Mouse (Mus musculus): ENCODE data around the gene Olfr1122. TPM values are rescaled to one million over a fixed set of nuclear protein-coding genes. Genes with fewer than 3 reads are reported as not detected.

The Olfr1122 gene
- not detected in 2 replicates for polyA plus RNA-seq (2012; rRNA removed; ENCODE audit: low replicate concordance)

DNA sequence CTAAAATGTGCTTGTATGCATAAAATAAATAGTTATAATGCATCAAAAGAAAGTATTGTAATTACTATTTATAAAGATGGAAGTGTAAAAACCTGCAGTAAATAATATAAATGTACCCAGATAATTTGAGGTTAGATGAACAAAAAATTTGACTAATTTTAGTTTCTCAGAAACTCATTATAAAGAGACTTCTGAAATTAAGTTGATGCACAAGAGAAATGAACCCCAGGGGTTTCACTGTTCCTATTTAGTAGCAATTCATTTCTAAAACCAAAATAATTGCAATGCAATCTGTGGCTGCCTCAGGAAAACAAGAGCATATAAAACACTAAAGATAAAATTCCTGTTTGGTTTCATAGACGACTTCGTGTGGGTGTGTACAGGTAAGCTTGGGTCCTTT is at the start of gene Olfr1122:
Gene Olfr1122 (plus strand): TSS at position 301 of the 400 bp plus-strand sequence.

GRCm38 (mm10) chr2:87354515-87354914 is 31.1 kb upstream of the Olfr1122 start, which contains the start of gene Olfr1120:
Olfr1120 (plus strand) TSS chr2:87354815.

GRCm38 (mm10) chr2:87369595-87369994 is 16.1 kb upstream of the Olfr1122 start, which contains the start of gene Olfr1121:
Olfr1121 (plus strand) TSS chr2:87369895.

GRCm38 (mm10) chr2:87416335-87416734 is 30.7 kb downstream of the Olfr1122 start, which contains the start of gene Olfr1123:
Olfr1123 (plus strand) TSS chr2:87416635.

DNA sequence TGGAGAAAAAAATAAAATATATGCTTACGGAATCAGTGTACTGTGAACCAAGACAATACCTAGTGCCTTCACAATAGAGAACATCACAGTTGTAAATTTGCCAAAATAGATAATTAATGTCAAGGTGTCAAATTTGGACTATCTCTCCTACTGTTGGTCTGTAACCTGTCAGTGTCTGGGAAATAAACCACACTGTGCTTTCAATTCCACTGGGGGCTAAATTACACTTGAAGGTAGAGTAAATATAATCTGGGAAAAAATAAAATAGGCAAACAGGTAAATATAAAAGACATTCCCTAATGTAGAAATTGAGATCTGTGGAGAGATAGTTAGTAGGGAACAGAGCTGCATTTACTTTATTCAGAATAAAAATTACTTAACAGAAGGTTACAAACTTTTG is 44.3 kb downstream of the Olfr1122 start, which contains the start of gene Olfr1124:
Gene Olfr1124 (plus strand): TSS at position 301 of the 400 bp plus-strand sequence.

Other genes starting within 250 kb of the Olfr1122 start
- gene Olfr1110, start 245.5 kb upstream of the Olfr1122 start, polyA plus RNA-seq (2012; rRNA removed; ENCODE audit: low replicate concordance), result not detected in 2 replicates
- gene Olfr1111, start 233.2 kb upstream of the Olfr1122 start, polyA plus RNA-seq (2012; rRNA removed; ENCODE audit: low replicate concordance), result not detected in 2 replicates
- gene Olfr1112, start 198.1 kb upstream of the Olfr1122 start, polyA plus RNA-seq (2012; rRNA removed; ENCODE audit: low replicate concordance), result not detected in 2 replicates
- not detected in 2 replicates for gene Olfr1113, start 176.9 kb upstream of the Olfr1122 start, polyA plus RNA-seq (2012; rRNA removed; ENCODE audit: low replicate concordance)
- gene Olfr1115, start 137.8 kb upstream of the Olfr1122 start, polyA plus RNA-seq (2012; rRNA removed; ENCODE audit: low replicate concordance), result not detected in 2 replicates
- not detected in 2 replicates for gene Olfr1116, start 118.3 kb upstream of the Olfr1122 start, polyA plus RNA-seq (2012; rRNA removed; ENCODE audit: low replicate concordance)
- gene Olfr1118, start 78.3 kb upstream of the Olfr1122 start, polyA plus RNA-seq (2012; rRNA removed; ENCODE audit: low replicate concordance), result not detected in 2 replicates
- gene Olfr1120, start 31.0 kb upstream of the Olfr1122 start, polyA plus RNA-seq (2012; rRNA removed; ENCODE audit: low replicate concordance), result not detected in 2 replicates
- not detected in 2 replicates for gene Olfr1121, start 16.0 kb upstream of the Olfr1122 start, polyA plus RNA-seq (2012; rRNA removed; ENCODE audit: low replicate concordance)
- not detected in 2 replicates for gene Olfr1123, start 30.8 kb downstream of the Olfr1122 start, polyA plus RNA-seq (2012; rRNA removed; ENCODE audit: low replicate concordance)
- not detected in 2 replicates for gene Olfr1124, start 44.4 kb downstream of the Olfr1122 start, polyA plus RNA-seq (2012; rRNA removed; ENCODE audit: low replicate concordance)
- not detected in 2 replicates for gene Olfr1126, start 68.1 kb downstream of the Olfr1122 start, polyA plus RNA-seq (2012; rRNA removed; ENCODE audit: low replicate concordance)
- not detected in 2 replicates for gene Pramel7, start 111.2 kb downstream of the Olfr1122 start, polyA plus RNA-seq (2012; rRNA removed; ENCODE audit: low replicate concordance)
- not detected in 2 replicates for gene Pramel6, start 120.7 kb downstream of the Olfr1122 start, polyA plus RNA-seq (2012; rRNA removed; ENCODE audit: low replicate concordance)
- gene Olfr153, start 145.9 kb downstream of the Olfr1122 start, polyA plus RNA-seq (2012; rRNA removed; ENCODE audit: low replicate concordance), result not detected in 2 replicates
- gene Olfr1128, start 159.7 kb downstream of the Olfr1122 start, polyA plus RNA-seq (2012; rRNA removed; ENCODE audit: low replicate concordance), result not detected in 2 replicates
- not detected in 2 replicates for gene Olfr1129, start 188.1 kb downstream of the Olfr1122 start, polyA plus RNA-seq (2012; rRNA removed; ENCODE audit: low replicate concordance)
- not detected in 2 replicates for gene Olfr1130, start 220.4 kb downstream of the Olfr1122 start, polyA plus RNA-seq (2012; rRNA removed; ENCODE audit: low replicate concordance)
- not detected in 2 replicates for gene Olfr1131, start 241.3 kb downstream of the Olfr1122 start, polyA plus RNA-seq (2012; rRNA removed; ENCODE audit: low replicate concordance)

All from subcutaneous adipose tissue, adult 2 months (tissue).